Mouse (Mus musculus): ENCODE results near the gene Hadhb. TPM values are rescaled to one million over a fixed set of nuclear protein-coding genes. Genes with fewer than 3 reads are reported as not detected.

Hadhb gene
- total and polyA plus RNA-seq, 3 experiments = 51.3 to 108 (median 61.4) TPM

DNA sequence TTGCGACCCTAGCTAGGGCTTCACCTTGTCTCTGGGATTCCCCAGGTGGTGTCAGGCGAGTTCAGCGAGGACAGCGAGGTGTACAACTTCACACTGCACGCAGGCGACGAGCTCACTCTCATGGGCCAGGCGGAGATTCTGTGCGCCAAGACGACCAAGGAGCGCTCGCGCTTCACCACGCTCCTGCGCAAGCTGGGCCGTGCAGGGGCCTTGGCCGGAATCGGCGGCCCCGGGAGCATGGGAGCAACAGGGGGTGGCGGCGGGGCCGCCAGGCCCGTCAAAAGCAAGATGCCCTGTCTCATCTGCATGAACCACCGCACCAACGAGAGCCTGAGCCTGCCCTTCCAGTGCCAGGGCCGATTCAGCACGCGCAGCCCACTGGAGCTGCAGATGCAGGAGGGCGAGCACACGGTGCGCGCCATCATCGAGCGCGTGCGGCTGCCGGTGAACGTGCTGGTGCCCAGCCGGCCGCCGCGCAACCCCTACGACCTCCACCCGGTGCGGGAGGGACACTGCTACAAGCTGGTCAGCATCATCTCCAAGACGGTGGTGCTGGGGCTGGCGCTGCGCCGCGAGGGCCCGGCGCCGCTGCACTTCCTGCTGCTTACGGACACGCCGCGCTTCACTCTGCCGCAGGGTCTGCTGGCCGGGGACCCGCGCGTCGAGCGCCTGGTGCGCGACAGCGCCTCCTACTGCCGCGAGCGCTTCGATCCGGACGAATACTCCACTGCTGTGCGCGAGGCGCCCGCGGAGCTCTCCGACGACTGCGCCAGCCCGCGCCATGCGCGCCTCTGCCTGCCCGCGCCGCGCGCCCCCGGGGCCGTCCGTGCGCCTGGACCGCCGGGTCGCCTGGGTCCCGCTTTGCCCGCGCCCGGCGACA lies 40.9 kb upstream of the Hadhb start:
- ATAC-seq (ENCODE audit: extremely low read depth, insufficient number of reproducible peaks, low FRiP score, poor library complexity, severe bottlenecking) (no peak), DNase-seq (ENCODE audit: low spot score) (no peak)
- Histone ChIP-seq H3K9me3 (replicated peaks) (peaks cover 14% of the 10 kb centered on the region), H3K36me3 (replicated peaks) (peaks cover 29% of the 10 kb centered on the region), H3K27me3 (ENCODE audit: insufficient read depth, low read length) (peaks cover 14% of the 10 kb centered on the region), H3K4me1 (ENCODE audit: insufficient read depth, low read depth, low read length) (no peaks in the 10 kb centered on the region), H3K4me3 (ENCODE audit: low read depth, low read length) (no peak overlapping the region; the same call in 1 of the 2 replicates)
- TF ChIP-seq CTCF (IDR thresholded peaks at IDR 0.05; ENCODE audit: low read depth, low read length) = no peak
- TF ChIP-seq GATA1 (IDR thresholded peaks at IDR 0.05; ENCODE audit: borderline replicate concordance, low read length) = no peak
- no peak for TF ChIP-seq TAL1 (conservative IDR thresholded peaks at IDR 0.05; ENCODE audit: low read depth, low read length)
- TF ChIP-seq GATA2 (IDR thresholded peaks at IDR 0.05; ENCODE audit: borderline replicate concordance, low read depth, low read length) = no peak
- TF ChIP-seq POLR2AphosphoS5 (IDR thresholded peaks at IDR 0.05; ENCODE audit: insufficient replicate concordance, low read depth, low read length) = no peak

DNA sequence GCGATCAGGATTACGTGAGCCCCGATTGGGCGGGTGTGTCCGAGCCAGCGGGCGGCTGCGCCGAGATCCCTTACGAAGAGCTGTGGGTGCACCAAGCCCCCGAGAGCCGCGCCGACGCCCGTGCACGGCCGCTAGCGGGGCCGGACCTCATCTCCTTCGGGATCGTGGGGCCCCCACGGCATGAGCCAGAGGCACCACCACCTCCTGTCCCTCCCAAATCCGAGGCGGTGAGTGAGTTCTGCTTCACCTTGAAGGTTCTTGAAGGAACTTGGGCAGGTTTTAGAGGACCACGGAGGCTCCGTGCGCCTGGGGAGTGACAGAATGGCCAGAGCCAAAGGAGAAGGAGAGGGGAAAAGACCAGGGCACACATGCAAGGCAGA lies 40.3 kb upstream of the Hadhb start:
- H3K4me3 ChIP-seq (ENCODE audit: low read depth, low read length) = no peak overlapping the region; the same call in 1 of the 2 replicates
- ATAC-seq (ENCODE audit: extremely low read depth, insufficient number of reproducible peaks, low FRiP score, poor library complexity, severe bottlenecking) = no peak
- peaks cover 14% of the 10 kb centered on the region for H3K9me3 ChIP-seq (replicated peaks)
- peaks cover 11% of the 10 kb centered on the region for H3K27me3 ChIP-seq (ENCODE audit: insufficient read depth, low read length)
- peaks cover 35% of the 10 kb centered on the region for H3K36me3 ChIP-seq (replicated peaks)
- DNase-seq (ENCODE audit: low spot score) = no peak
- no peak for TF ChIP-seq POLR2AphosphoS5 (IDR thresholded peaks at IDR 0.05; ENCODE audit: insufficient replicate concordance, low read depth, low read length)
- no peaks in the 10 kb centered on the region for H3K4me1 ChIP-seq (ENCODE audit: insufficient read depth, low read depth, low read length)

DNA sequence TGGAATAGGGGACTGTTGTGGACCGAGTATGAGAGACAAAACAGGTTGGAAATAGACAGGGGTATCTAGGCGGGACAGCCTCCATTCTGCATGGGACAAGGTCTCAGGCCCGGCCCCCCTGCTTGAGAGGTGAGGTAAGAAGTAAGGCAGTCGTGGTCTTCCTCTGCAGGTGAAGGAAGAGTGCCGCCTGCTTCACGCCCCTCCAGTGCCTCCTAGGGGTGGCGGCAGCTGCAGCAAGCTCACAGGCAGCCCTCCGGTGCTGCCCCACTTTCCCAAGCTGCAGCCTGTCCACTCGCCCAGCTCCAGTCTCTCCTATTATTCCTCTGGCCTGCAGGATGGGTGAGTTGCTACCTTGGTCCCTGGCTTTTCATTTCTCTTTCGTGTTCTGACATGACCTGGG lies 39.3 kb upstream of the Hadhb start:
- Histone ChIP-seq H3K27me3 (ENCODE audit: insufficient read depth, low read length) (peaks cover 10% of the 10 kb centered on the region; the same call in 1 of the 2 replicates), H3K4me1 (ENCODE audit: insufficient read depth, low read depth, low read length) (no peaks in the 10 kb centered on the region), H3K36me3 (replicated peaks) (peaks cover 45% of the 10 kb centered on the region), H3K9me3 (replicated peaks) (peaks cover 14% of the 10 kb centered on the region), H3K4me3 (ENCODE audit: low read depth, low read length) (no peak overlapping the region)
- DNase-seq (ENCODE audit: low spot score) (no peak), ATAC-seq (ENCODE audit: extremely low read depth, insufficient number of reproducible peaks, low FRiP score, poor library complexity, severe bottlenecking) (no peak)
- no peak for TF ChIP-seq CTCF (IDR thresholded peaks at IDR 0.05; ENCODE audit: low read depth, low read length)
- TF ChIP-seq POLR2AphosphoS5 (IDR thresholded peaks at IDR 0.05; ENCODE audit: insufficient replicate concordance, low read depth, low read length) = no peak
- TF ChIP-seq TAL1 (conservative IDR thresholded peaks at IDR 0.05; ENCODE audit: low read depth, low read length) = no peak
- no peak for TF ChIP-seq GATA2 (IDR thresholded peaks at IDR 0.05; ENCODE audit: borderline replicate concordance, low read depth, low read length)
- TF ChIP-seq GATA1 (IDR thresholded peaks at IDR 0.05; ENCODE audit: borderline replicate concordance, low read length) = no peak

DNA sequence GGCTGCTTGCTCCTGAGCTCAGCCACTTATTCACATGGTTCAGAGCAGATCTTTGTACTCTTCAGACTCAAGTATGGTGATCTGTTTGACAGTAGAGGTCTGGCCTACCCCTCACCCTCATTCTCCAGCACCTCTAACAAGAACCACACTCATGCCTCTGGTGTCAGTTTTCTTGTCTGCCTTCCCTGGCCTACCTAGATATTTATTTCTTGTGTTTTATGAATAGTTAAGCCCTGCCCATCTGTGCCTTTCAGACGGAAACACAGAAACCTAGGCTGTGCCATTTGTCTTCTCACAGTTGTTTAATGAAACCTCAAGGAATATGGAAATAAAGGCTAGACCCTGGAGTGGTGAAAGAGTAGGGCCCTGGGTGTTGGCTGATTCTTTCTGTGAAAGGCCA lies 37.0 kb upstream of the Hadhb start:
- Histone ChIP-seq H3K27me3 (ENCODE audit: insufficient read depth, low read length) (peaks cover 3% of the 10 kb centered on the region; the same call in 1 of the 2 replicates), H3K9me3 (replicated peaks) (peaks cover 14% of the 10 kb centered on the region), H3K4me1 (ENCODE audit: insufficient read depth, low read depth, low read length) (no peaks in the 10 kb centered on the region), H3K4me3 (ENCODE audit: low read depth, low read length) (no peak overlapping the region), H3K36me3 (replicated peaks) (peaks cover 68% of the 10 kb centered on the region)
- TF ChIP-seq POLR2AphosphoS5 (IDR thresholded peaks at IDR 0.05; ENCODE audit: insufficient replicate concordance, low read depth, low read length) (no peak), TAL1 (conservative IDR thresholded peaks at IDR 0.05; ENCODE audit: low read depth, low read length) (no peak), GATA1 (IDR thresholded peaks at IDR 0.05; ENCODE audit: borderline replicate concordance, low read length) (no peak), GATA2 (IDR thresholded peaks at IDR 0.05; ENCODE audit: borderline replicate concordance, low read depth, low read length) (no peak)
- DNase-seq (ENCODE audit: low spot score) (no peak), ATAC-seq (ENCODE audit: extremely low read depth, insufficient number of reproducible peaks, low FRiP score, poor library complexity, severe bottlenecking) (no peak)

DNA sequence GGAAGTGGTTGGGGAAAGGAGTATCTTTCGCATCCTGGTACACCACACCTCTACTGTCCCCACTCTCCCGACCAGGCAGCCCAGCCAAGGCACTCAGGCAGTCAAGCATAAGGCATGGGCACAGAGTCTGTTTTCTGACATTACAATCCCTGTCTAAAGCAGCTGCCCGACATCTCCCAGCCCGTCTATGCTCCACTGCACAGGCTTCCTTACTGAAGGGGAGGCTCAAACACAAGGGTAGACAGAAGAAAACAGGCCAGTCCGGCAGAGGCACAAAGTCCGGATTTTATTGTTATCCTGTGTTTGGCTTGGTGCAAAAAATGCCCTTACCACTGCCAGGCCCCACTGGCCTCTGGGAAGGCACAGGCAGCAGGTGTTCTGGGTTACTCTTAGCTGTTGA lies 35.9 kb upstream of the Hadhb start:
- no peaks in the 10 kb centered on the region for H3K4me1 ChIP-seq (ENCODE audit: insufficient read depth, low read depth, low read length)
- no peak for DNase-seq (ENCODE audit: low spot score)
- H3K27me3 ChIP-seq (ENCODE audit: insufficient read depth, low read length) = no peaks in the 10 kb centered on the region; the same call in 1 of the 2 replicates
- no peak overlapping the region for H3K4me3 ChIP-seq (ENCODE audit: low read depth, low read length)
- H3K9me3 ChIP-seq (replicated peaks) = peaks cover 8% of the 10 kb centered on the region
- TF ChIP-seq POLR2AphosphoS5 (IDR thresholded peaks at IDR 0.05; ENCODE audit: insufficient replicate concordance, low read depth, low read length) (no peak), CTCF (IDR thresholded peaks at IDR 0.05; ENCODE audit: low read depth, low read length) (no peak), GATA1 (IDR thresholded peaks at IDR 0.05; ENCODE audit: borderline replicate concordance, low read length) (no peak), TAL1 (conservative IDR thresholded peaks at IDR 0.05; ENCODE audit: low read depth, low read length) (no peak)
- no peak for ATAC-seq (ENCODE audit: extremely low read depth, insufficient number of reproducible peaks, low FRiP score, poor library complexity, severe bottlenecking)
- H3K36me3 ChIP-seq (replicated peaks) = peaks cover 79% of the 10 kb centered on the region

DNA sequence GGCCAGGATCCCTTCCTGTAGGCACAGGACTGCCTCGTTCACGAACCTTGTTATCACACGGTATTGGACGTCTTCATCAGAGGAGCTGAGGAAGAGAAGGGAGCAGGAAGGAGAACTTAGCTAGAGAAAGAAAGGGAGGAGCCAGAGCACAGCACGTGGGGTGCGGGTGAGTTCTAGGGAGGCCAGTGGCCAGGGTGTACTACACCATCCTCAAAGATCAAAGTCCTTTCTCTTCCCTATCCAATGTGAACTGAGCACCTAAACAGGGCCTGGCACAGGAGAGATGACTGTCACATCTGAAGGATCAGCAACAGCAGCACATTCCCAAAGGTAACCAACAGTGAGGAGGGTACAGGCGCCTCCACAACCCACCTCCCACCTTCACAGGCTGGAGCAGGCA lies 34.9 kb upstream of the Hadhb start:
- ATAC-seq (ENCODE audit: extremely low read depth, insufficient number of reproducible peaks, low FRiP score, poor library complexity, severe bottlenecking) = no peak
- H3K4me1 ChIP-seq (ENCODE audit: insufficient read depth, low read depth, low read length) = no peaks in the 10 kb centered on the region
- no peaks in the 10 kb centered on the region; the same call in 1 of the 2 replicates for H3K9me3 ChIP-seq (replicated peaks)
- DNase-seq (ENCODE audit: low spot score) = no peak
- no peak overlapping the region for H3K4me3 ChIP-seq (ENCODE audit: low read depth, low read length)
- TF ChIP-seq POLR2AphosphoS5 (IDR thresholded peaks at IDR 0.05; ENCODE audit: insufficient replicate concordance, low read depth, low read length) = no peak
- TF ChIP-seq CTCF (IDR thresholded peaks at IDR 0.05; ENCODE audit: low read depth, low read length) = no peak
- TF ChIP-seq GATA2 (IDR thresholded peaks at IDR 0.05; ENCODE audit: borderline replicate concordance, low read depth, low read length) = no peak
- no peak for TF ChIP-seq TAL1 (conservative IDR thresholded peaks at IDR 0.05; ENCODE audit: low read depth, low read length)
- no peak for TF ChIP-seq GATA1 (IDR thresholded peaks at IDR 0.05; ENCODE audit: borderline replicate concordance, low read length)
- H3K36me3 ChIP-seq (replicated peaks) = peaks cover 88% of the 10 kb centered on the region
- no peaks in the 10 kb centered on the region for H3K27me3 ChIP-seq (ENCODE audit: insufficient read depth, low read length)

All from G1E (cell line).